Mouse (Mus musculus) kidney, adult 9 months (tissue): ENCODE data around the gene Serpina9.
"Not testable (repeated sequence)": the region's sequence is repeated elsewhere in the genome, so short reads cannot be mapped to it uniquely, and the experiment has no call there.

Experiments used
- DNase-seq: peaks from one replicate; pipeline ENCODE4 v3.0.0; 2022

The Serpina9 gene

DNA sequence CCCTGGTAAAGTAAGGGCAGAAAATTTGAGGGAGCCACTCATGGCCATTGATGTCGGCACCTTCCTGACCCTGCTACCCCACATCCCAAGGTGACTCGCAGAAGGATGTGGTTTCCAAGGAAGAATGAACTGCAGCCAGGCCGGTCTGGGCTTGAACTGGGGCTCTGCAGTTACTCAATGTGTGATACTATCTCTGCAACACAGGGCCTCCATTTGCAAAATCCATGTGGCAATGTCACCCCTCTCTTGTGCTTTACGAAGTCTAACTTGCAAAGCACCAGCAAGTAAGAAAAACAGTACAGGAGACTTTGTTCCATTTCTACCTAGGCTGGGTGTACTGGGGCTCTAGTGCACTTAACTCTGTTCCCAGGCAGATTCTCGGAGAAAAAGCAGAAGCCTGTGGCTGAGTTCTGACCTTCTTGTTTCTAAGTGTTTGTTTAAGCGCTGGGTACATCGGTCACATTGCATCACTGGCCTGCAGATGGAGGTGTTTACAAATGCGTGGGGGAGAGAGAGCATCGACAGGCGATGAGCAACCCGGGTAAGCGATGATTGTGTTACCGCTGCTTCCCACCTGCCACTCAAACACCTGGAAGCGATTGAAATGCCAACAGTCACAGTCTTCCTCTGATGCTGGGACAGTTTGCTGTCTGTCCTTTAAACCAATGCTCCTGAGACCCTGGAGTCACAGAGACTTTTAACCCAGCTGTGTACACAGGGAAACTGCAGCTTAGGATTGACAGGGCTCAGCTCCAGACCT lies 24.6 kb downstream of the Serpina9 start:
- no peak for DNase-seq

DNA sequence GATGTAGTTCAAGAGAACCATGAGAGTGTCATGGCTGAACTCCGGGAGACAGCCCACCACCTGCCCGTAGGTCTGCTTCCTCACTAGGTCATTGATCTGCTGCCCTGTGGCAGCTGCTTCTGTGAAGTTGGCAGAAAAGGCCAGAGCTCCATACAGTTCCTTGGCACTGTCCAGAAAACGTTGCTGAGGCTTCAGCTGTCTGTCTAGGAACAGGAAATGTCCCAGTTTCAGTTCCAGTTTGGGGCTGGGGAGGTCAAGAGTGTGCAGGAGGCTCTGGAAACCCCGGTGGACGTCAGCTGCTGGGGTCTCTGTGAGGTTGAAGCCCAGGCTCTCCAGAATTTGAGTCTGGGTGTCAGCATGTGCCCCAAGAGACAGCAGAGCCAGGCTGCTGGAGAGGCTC lies 27.7 kb downstream of the Serpina9 start:
- DNase-seq: no peak

DNA sequence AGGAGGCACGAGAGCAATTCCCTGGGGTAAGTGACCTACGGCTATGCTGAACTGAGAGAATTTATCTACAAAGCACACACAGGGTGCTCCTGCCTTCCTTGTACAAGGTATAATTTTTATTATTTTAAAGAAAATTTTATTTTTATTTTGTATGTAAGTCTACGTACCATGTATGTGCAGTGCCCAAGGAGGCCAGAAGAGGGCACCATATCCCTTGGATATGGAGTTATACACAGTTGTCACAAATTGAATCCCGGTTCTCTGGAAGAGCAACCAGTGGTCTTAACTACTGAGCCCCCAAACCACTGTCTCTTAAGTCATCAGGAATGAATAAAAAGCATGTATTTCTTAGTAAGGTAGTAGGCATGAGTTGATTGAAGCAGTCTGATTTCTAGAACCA lies 28.6 kb downstream of the Serpina9 start:
- peak; percentile 45 for DNase-seq

DNA sequence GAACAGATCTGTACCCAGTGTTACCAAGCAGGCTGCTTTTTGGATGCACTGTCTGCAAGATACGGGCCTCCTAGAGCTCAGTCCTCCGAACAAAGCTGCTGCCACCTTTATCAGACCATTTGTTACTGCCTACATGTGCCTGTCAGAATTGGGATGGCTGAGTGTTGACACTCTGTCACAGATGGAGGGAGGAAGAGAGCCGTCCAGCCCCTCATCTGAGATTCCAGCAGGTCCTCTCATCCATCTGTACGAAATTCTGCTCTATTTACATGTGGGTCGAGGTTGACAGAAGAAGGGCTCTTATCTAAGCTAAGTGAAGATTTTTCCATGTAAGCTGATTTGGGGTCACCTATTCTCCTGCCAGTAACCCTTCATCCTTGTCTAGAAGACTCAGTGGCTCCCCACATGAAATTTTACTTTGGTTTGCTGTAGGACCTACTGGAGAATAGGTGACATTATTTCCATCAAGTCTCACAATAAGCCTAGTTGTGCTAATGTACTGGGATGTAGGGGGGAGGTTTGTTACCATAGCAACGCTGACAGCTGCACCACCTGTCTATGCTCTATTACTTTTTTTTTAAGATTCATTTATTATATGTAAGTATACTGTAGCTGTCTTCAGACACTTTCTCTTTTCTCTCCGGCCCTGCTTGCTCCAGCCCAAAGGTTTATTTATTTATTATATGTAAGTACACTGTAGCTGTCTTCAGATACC lies 31.8 kb downstream of the Serpina9 start:
- DNase-seq: no peak

DNA sequence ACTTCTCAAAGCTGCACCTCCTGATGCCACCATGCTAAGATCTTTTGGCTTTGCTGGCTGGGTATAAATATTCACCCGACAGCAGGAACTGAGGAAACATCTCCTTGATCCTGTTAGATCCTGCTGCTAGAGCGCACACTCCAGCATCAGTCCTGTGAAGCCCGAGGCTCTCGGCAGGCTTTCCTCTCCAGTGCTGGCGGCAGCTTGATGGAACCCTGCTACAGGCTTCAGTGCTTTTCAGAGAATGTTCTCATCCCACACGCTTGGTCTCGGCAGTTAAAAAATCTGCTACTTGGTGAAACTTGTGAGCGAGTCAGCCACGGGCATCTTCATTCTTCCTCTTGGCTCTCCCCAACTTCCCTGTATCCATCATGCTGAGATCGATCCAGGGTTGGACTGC lies 35.3 kb downstream of the Serpina9 start:
- no peak for DNase-seq

DNA sequence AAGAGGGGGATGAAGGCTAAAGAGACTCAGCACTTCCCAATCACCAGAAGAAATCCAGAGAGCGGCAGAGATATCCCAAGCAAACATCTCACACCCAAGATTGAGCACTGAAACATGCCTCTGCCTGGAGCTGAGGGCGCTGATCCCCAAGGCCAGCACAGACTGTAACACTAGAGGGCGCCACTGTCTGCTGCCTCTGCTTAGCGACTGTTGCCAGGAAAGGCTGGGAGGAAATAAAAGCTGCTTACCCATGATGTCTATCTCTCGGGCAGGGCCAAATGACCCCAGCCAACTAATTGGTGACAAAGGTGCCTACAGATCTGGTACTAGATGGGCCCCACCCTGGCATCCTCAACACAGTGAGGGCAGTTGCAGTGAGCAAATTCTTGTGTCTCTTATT lies 35.7 kb downstream of the Serpina9 start:
- no peak for DNase-seq

DNA sequence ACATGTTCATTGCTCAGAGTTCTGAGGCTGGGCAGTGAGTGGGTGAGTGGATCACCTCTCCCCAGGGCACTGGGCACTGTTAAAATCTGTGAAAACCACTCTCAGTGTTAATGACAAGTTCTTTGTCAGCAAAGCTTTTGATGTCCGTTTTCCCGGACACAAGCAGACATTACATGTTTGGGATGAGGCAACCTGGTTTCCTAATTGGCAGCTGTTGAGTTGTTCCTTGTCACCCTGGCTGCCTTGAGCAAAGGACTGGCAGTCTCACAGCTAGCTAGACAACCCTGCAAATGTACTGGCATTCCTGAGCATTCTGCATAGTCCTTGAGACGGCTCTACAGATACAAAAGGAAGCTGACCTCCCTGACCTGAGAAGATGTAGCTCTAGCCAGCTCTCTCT lies 36.5 kb downstream of the Serpina9 start:
- no peak for DNase-seq

DNA sequence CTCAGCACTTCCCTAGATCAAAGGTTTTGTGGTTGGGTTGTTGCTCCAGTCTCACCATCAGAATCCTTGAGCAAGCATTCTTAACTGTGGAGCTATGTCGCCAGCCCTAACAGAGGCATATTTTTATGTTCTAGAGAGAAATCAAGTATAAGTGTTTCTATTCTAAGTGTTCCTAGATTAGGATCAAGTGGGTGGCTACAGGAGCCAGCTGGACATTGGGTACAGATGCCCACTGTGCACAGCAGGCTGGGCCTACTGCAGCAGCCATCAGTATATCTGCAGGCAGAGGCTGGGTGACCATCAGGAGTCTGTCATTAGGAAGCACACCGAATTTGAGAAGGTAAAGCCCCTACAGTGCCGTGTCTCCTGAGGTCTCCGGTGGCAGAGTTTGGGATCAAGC lies 42.5 kb downstream of the Serpina9 start:
- DNase-seq: no peak

DNA sequence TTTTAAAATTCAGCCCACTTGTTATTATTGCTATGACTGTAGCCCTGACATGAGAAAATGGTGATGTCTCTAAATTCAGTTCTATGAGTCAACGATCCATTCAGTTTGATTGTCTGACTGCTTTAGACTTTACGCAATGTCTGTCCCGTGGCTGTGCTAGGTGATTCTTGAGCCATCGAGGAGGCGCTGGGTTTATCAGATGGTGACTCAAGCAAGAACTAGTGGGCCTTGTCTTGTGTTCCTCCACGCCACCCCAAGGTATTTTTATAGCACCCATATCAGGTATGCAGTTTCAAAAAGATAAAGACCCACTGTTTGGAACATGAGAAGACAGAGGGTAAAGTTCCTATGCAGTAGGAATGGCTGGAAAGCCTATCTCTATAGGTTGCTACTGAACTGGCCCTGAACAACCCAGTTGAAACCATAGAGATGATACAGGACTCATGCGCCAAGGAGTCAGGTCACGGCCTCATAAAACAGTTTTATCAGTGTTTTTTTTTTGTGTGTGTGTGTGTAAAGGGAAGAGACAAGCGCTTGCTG lies 43.9 kb downstream of the Serpina9 start:
- DNase-seq: no peak

DNA sequence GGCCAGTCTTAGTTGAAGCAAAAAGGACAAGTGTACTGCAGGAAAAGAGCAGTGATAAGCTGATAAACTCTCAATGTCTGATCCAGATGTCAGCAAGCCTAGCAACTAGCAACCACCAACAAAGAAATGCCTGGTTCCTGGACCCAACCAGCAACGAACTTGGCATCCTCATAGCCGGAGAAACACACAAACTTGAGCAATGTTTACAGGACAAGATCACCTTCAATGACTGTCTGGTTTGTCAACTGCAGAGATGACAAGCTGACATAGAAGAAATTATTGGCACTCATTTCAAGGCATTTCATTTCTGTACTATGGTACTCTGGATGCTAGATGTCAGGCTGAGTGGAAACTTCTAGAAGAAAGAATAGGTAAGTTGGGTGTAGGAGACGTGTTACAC lies 46.8 kb downstream of the Serpina9 start:
- DNase-seq: no peak

DNA sequence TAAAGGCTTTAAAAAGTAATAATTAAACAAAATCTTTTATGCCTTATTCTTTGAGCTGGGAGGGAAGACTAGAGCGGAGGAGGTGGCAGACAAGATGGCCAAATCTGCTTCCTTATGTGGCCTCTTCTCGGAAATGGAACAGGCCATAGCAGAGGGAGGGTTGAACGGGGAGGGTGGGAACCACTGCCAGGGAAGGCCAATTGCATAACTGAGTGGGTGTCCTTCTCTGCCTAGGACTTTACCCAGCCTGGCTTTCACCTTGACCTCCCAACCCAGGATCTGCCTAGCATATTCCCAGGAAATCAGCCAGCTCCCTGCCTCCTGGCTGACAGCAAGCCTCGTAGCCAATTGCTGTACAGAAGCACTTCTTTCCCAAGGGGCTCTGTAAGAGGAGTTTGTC lies 50.3 kb downstream of the Serpina9 start:
- DNase-seq: peak; percentile 24

DNA sequence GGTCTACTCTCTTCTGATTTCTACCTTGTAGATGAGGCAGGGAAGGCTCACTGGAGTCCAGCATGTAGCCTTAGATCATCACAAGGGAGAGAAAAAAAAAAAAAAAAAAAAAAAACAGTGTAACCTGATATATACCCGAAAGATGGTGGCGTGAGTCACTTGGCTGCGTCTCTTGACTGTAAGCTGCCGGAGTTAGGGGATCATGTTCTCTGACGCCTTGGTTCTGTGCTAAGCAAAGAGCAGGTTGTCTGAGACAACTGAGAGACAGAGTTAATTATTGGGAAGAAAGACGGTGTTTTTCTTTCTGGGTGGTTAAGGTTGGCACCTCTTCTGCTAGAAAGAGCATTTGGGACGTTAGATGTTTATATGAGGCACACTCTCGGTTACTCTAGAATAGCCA lies 50.7 kb downstream of the Serpina9 start:
- DNase-seq: no peak

DNA sequence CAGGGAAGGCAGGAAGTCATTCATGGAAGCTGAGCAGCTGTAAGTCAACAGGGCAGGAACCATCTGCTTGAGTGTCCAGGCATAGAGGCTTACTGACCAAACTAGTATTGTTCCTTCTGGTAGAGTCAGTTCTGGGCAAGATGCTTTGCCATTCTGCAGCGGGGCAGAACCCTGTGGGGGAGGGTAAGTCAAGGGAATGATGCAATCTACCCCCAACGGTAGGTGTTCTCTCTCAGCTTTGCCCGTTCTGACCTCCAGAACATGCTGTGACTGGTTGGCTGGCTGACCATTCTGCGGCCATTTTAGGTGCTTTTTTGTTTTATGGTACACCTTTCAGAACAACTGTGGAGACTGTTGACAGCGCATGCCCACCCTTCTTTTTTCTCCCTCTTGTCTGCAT lies 51.2 kb downstream of the Serpina9 start:
- peak; percentile 5 for DNase-seq

DNA sequence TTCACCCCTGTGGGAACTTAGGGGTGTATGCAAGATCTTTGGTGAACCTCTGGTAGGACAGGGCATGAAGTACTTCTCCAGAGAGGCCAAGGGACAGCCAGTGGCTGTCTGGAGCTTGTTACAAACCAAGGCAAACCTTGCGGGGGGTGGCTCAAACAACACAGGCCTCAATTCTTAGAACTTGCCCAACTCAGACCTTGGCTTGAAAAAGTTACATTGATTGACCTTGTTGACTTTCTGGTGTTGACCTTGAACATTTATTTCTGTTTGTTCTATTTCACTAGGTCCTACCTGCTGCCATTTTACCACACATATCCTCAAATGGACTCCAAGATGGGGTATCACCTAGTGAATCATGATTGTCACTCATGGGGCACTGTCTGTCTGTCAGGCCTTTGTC lies 51.8 kb downstream of the Serpina9 start:
- no peak for DNase-seq

DNA sequence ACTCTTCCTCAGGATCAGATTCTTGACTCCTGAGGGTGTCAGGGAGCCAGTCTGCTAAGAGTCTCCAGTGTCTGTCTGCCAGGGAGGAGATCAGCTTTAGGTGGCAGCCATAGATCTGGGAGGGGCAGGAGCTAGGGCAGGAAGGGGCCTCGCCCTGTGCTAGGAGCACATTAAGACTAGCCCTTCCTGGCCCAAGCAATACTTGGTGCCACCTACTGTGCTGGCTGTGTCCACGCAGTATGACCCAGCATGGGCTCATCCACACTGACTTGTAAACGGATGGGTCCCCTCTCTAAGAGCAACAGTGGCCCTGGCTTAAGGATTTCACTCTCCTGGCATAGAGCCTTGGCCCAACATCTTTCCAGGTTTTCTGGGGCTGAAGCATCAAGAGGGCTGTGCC lies 54.8 kb downstream of the Serpina9 start, which contains the start of gene Serpina1e:
TSS of gene Serpina1e (minus strand) at position 178 of the 400 bp plus-strand sequence.
- DNase-seq: no peak

DNA sequence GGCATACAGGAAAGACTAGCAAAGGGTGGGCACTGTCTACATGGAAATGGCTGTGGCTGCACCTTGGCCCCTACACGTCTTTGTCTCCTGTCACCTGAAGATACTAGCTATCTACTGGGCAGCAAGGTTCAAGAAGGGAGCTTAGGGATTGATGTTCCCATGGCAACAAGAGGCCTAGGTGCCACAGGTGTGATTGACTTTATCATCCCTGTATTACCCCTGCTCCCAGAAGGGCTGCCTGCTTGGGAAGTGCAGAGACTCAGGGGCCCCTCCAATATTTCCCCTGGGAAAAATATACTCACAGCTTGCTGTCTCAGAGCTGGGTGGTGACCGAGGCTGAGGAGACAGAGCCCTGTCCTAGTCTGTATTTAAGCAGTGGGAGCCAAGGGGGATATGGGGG lies 57.0 kb downstream of the Serpina9 start:
- not testable (repeated sequence) for DNase-seq

DNA sequence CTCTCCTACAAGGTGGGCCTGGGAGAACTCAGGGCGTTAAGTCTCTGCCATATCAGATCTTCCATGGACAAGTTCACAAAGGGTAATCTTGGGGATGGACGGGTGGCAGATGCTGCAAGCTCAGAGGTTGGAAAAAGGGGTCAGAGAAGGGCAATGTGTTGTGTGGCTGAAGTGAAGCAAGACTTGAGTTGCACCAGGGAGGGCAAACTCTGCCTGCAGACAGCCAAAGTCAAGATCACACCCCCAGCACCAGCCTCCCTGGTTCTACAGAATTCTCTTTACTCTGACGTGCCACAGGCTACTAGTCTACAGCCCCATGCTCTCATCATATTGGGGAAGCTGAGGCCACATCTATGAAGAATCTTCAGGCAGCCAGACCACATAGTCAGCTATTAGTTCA lies 60.6 kb downstream of the Serpina9 start:
- not testable (repeated sequence) for DNase-seq

DNA sequence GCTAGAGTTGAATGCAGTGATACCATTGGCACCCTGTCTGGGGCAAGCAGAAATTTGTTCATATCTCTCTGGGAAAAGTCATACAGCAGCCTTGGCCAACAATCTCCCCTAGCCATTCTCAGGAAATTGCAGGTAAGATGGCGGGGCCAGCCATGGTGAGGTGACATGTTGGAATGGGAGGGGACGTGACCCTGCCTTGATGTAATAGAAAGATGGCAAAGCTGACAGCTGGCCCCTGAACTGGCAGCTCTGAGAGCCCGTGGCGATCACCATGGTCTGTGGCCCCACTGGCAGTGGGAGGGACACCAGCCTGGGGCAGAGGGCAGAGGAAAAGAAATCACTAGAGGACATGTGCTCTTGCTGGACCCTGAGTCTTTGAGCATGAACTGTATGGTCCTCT lies 67.3 kb downstream of the Serpina9 start:
- DNase-seq: no peak
